Mouse (Mus musculus) lung, postnatal 25 days (tissue): Measurements from ENCODE around the gene Tubb3.
"Not testable (repeated sequence)": the region's sequence is repeated elsewhere in the genome, so short reads cannot be mapped to it uniquely, and the experiment has no call there.

Experiments
- DNase-seq: peaks from one replicate; pipeline ENCODE4 v3.0.0; 2022; ENCODE audit warnings: low spot score

Gene Tubb3

GRCm38 (mm10) chr8:123412560-123413170 lies 1.4 kb downstream of the Tubb3 start:
- DNase-seq: no peak

GRCm38 (mm10) chr8:123414255-123414654 lies 3.0 kb downstream of the Tubb3 start:
- no peak for DNase-seq

- DNase-seq: not testable (repeated sequence)
Measured at GRCm38 (mm10) chr8:123414997-123415696, 3.9 kb downstream of the Tubb3 start.

GRCm38 (mm10) chr8:123415967-123416943 lies 5.0 kb downstream of the Tubb3 start:
- DNase-seq: no peak

- DNase-seq: no peak
Measured at GRCm38 (mm10) chr8:123416944-123417555, 5.8 kb downstream of the Tubb3 start.

GRCm38 (mm10) chr8:123419711-123420110 lies 8.5 kb downstream of the Tubb3 start:
- DNase-seq: no peak

GRCm38 (mm10) chr8:123420525-123421281 lies 9.5 kb downstream of the Tubb3 start:
- no peak for DNase-seq

GRCm38 (mm10) chr8:123421325-123421724 lies 10.1 kb downstream of the Tubb3 start:
- no peak for DNase-seq

- peak; percentile 60 for DNase-seq
Measured at GRCm38 (mm10) chr8:123422056-123422780, 11.0 kb downstream of the Tubb3 start.

GRCm38 (mm10) chr8:123422781-123423159 lies 11.5 kb downstream of the Tubb3 start:
- DNase-seq: no peak

GRCm38 (mm10) chr8:123423441-123423840 lies 12.2 kb downstream of the Tubb3 start, which contains the start of gene Def8:
Gene Def8, plus strand, starts transcription at chr8:123423527.
- no peak for DNase-seq

GRCm38 (mm10) chr8:123426511-123427509 lies 15.6 kb downstream of the Tubb3 start:
- no peak for DNase-seq

- no peak for DNase-seq
Measured at GRCm38 (mm10) chr8:123427639-123428275, 16.5 kb downstream of the Tubb3 start.

GRCm38 (mm10) chr8:123428343-123428893 lies 17.2 kb downstream of the Tubb3 start:
- DNase-seq: no peak

GRCm38 (mm10) chr8:123428939-123429721 lies 17.9 kb downstream of the Tubb3 start:
- no peak for DNase-seq

- not testable (repeated sequence) for DNase-seq
Measured at GRCm38 (mm10) chr8:123429722-123430013, 18.4 kb downstream of the Tubb3 start.

- not testable (repeated sequence) for DNase-seq
Measured at GRCm38 (mm10) chr8:123430936-123431335, 19.7 kb downstream of the Tubb3 start.
